7 mouse cellular contexts compared by ENCODE assay signal in genomic region chr13:3729926-3730698, GRCm38 (mm10).
DNase-seq lines count a peak whose midpoint lies in the region; ATAC-seq lines count a peak whose summit lies in the region.

No protein-coding gene starts in this region.

- no peak overlapping the region for H3K9ac ChIP-seq in forebrain, embryonic 15.5 days (replicated peaks)
- no peak overlapping the region for H3K9ac ChIP-seq in intestine, embryonic 15.5 days
- no peak overlapping the region for H3K9ac ChIP-seq in midbrain, embryonic 12.5 days (replicated peaks)
- H3K9ac ChIP-seq in liver, embryonic 12.5 days = no peak overlapping the region

- no peak overlapping the region for H3K27ac ChIP-seq in forebrain, embryonic 15.5 days (replicated peaks)
- no peak overlapping the region for H3K27ac ChIP-seq in intestine, embryonic 15.5 days
- H3K27ac ChIP-seq in midbrain, embryonic 12.5 days (replicated peaks) = no peak overlapping the region; the same call in 1 of the 2 replicates
- no peak overlapping the region for H3K27ac ChIP-seq in liver, embryonic 12.5 days

- H3K4me3 ChIP-seq in forebrain, embryonic 15.5 days = no peak overlapping the region
- H3K4me3 ChIP-seq in intestine, embryonic 15.5 days (replicated peaks) = no peak overlapping the region
- H3K4me3 ChIP-seq in midbrain, embryonic 12.5 days = no peak overlapping the region
- no peak overlapping the region for H3K4me3 ChIP-seq in liver, embryonic 12.5 days

- no peak overlapping the region for H3K4me2 ChIP-seq in forebrain, embryonic 15.5 days (replicated peaks)
- H3K4me2 ChIP-seq in intestine, embryonic 15.5 days (replicated peaks) = no peak overlapping the region
- H3K4me2 ChIP-seq in midbrain, embryonic 12.5 days (replicated peaks) = no peak overlapping the region
- H3K4me2 ChIP-seq in liver, embryonic 12.5 days = no peak overlapping the region

- peak; percentile 82 for DNase-seq in embryo, embryonic 10 days (ENCODE audit: low spot score)
- no peak for DNase-seq in urinary bladder, postnatal 36 days (ENCODE audit: low spot score in 2 of 2)
- no peak for DNase-seq in cerebellum, adult 11 months

- ATAC-seq in forebrain, embryonic 15.5 days (replicated peaks) = peak; percentile 73
- peak; percentile 68 for ATAC-seq in intestine, embryonic 15.5 days
- ATAC-seq in midbrain, embryonic 12.5 days (ENCODE audit: low FRiP score, low read depth) = peak; percentile 88
- no peak for ATAC-seq in liver, embryonic 12.5 days

- H3K9me3 ChIP-seq in forebrain, embryonic 15.5 days = no peaks in the 10 kb centered on the region
- H3K9me3 ChIP-seq in intestine, embryonic 15.5 days = no peaks in the 10 kb centered on the region
- no peaks in the 10 kb centered on the region for H3K9me3 ChIP-seq in midbrain, embryonic 12.5 days
- H3K9me3 ChIP-seq in liver, embryonic 12.5 days (replicated peaks) = no peaks in the 10 kb centered on the region

- 3% methylated on average over 3 of the region's 3 CpGs for WGBS in forebrain, embryonic 15.5 days
- WGBS in intestine, embryonic 15.5 days = 7% methylated on average over 3 of the region's 3 CpGs
- 2% methylated on average over 3 of the region's 3 CpGs for WGBS in midbrain, embryonic 12.5 days
- 26% methylated on average over 3 of the region's 3 CpGs for WGBS in liver, embryonic 12.5 days (ENCODE audit: insufficient replicate concordance)

- peaks cover 6% of the 10 kb centered on the region for H3K4me1 ChIP-seq in forebrain, embryonic 15.5 days
- peaks cover 12% of the 10 kb centered on the region; the same call in 1 of the 2 replicates for H3K4me1 ChIP-seq in intestine, embryonic 15.5 days (replicated peaks)
- H3K4me1 ChIP-seq in midbrain, embryonic 12.5 days = peaks cover 17% of the 10 kb centered on the region
- H3K4me1 ChIP-seq in liver, embryonic 12.5 days = no peaks in the 10 kb centered on the region

- H3K27me3 ChIP-seq in forebrain, embryonic 15.5 days = no peaks in the 10 kb centered on the region
- no peaks in the 10 kb centered on the region for H3K27me3 ChIP-seq in intestine, embryonic 15.5 days (replicated peaks)
- H3K27me3 ChIP-seq in midbrain, embryonic 12.5 days = no peaks in the 10 kb centered on the region
- no peaks in the 10 kb centered on the region for H3K27me3 ChIP-seq in liver, embryonic 12.5 days (replicated peaks)

- no peaks in the 10 kb centered on the region for H3K36me3 ChIP-seq in forebrain, embryonic 15.5 days
- no peaks in the 10 kb centered on the region for H3K36me3 ChIP-seq in intestine, embryonic 15.5 days
- no peaks in the 10 kb centered on the region for H3K36me3 ChIP-seq in midbrain, embryonic 12.5 days
- no peaks in the 10 kb centered on the region for H3K36me3 ChIP-seq in liver, embryonic 12.5 days
